Mouse (Mus musculus): ENCODE data around the gene Rpp40. TPM values are rescaled to one million over a fixed set of nuclear protein-coding genes. Genes with fewer than 3 reads are reported as not detected.

Rpp40 gene
- 8.4 and 9.9 TPM in 2 replicates for polyA plus RNA-seq (2015; fragmentation: Nextera tagmentation; extraction: Ambion mirVana)

DNA sequence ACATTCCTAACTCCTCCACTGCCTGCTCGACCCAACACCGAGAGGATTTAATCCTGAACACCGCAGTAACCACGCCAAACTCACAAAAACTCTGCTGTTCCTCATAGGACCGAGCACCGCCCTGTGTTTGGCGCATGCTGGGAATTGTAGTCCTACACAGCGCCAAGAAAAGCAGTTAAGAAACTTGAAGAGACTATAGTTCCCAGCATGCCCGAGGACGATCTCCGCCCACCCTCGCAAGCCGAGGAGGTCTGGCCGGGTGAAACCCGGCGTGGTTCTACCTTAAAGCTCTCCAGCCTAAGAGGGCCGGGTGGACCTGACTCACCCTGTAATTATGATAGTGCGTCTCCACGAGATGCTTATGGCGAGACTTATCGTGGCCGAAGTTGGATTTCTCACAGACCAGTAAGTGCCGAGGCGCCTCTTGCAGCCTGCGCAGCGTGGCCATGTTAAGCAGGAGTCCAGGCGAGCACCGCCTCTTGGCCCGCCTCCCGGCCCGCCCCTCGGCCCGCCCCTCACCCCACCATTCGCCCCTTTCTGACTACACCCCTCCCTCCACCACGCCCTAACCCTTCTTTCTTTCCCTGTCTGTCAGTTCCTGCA is at the start of gene Rpp40:
Gene Rpp40 (minus strand): TSS at position 481 of the 603 bp plus-strand sequence.
- Histone ChIP-seq H3K4me3 (peak within 1 kb of the TSS; percentile 65), H3K27ac (no peak within 1 kb of the TSS), H3K27me3 (no peaks in the 10 kb centered on the region), H3K36me3 (no peaks in the 10 kb centered on the region), H3K9ac (peak within 1 kb of the TSS; percentile 70), H3K9me3 (no peaks in the 10 kb centered on the region), H3K4me2 (peak within 1 kb of the TSS; percentile 65), H3K4me1 (replicated peaks) (0 out of 2 replicates have a peak, but pooled peaks cover 2% of the 10 kb centered on the region)
- WGBS, result under 1% methylated on average over 34 of the region's 35 CpGs
- peak; percentile 100 for ATAC-seq (ENCODE audit: low FRiP score)

DNA sequence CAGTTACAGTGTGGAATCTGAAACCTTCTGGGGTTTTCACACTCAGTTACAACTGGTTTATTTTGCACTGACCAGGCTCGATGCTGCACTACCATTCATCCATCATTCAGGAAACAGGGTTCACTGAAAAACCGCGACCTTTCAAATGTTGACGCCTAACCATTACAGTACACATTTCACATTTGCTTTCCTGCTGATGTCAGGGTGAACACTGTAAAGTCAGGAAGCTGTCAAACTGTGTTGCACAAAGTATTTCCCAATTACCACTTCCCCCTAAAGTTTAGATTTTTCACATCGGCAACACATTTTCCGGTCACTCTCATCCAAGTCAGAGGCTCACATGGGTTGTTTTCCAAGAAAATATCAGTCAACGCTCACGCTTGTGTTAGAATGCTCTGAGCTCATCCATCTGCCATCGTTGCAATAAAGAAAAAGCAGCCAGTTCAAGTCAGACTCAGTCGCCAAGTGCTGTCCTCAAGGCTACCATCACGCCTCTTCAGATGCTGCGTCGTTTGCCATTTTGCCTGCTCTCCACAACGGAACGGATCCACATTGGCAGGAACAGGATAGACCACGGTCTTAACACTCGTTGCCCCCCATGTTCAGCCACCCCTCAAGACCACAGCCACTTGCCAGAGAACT is 43.8 kb upstream of the Rpp40 start:
- no peak for ATAC-seq (ENCODE audit: low FRiP score)
- no peaks in the 10 kb centered on the region for H3K36me3 ChIP-seq
- H3K27ac ChIP-seq, result no peak overlapping the region
- H3K9ac ChIP-seq, result no peak overlapping the region
- no peaks in the 10 kb centered on the region for H3K4me1 ChIP-seq (replicated peaks)
- H3K4me2 ChIP-seq, result no peak overlapping the region
- H3K27me3 ChIP-seq, result no peaks in the 10 kb centered on the region
- no peak overlapping the region for H3K4me3 ChIP-seq
- 89% methylated on average over 17 of the region's 17 CpGs for WGBS
- H3K9me3 ChIP-seq, result no peaks in the 10 kb centered on the region

DNA sequence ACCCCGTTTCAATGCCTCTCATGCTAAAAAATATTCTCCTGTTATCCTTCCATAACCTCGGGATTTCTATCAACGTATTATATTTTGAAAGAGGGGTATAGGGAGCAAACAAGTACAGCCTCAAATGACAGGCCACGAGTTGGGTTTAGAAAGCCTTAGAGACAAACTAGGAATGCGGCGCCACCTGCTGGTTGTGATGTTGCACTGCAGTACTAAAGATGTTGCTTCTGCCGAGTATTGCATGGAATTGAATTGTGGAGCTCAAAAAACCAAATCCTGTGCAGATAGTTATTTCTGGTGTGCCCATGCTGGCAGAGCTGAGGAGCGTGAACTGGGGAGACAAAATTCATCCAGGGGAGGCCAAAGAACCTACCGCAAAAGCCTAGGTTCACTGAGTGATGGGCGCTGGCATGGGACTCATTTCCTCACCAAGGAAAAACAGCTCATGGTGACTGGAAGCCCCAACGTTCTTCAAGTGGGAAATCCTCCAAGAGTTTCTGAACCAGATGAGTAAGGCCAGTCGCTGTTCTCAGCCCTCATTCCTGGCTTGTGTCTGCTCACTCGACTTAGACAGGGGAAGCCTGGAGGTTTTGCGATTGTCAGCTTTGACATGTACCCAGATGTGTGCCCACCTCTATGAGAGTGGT is 41.3 kb upstream of the Rpp40 start:
- WGBS, result 26% methylated on average over 14 of the region's 14 CpGs
- H3K9me3 ChIP-seq, result no peaks in the 10 kb centered on the region
- H3K27ac ChIP-seq, result no peak overlapping the region
- H3K27me3 ChIP-seq, result no peaks in the 10 kb centered on the region
- H3K4me3 ChIP-seq, result no peak overlapping the region
- H3K9ac ChIP-seq, result no peak overlapping the region
- no peaks in the 10 kb centered on the region for H3K4me1 ChIP-seq (replicated peaks)
- H3K4me2 ChIP-seq, result no peak overlapping the region
- ATAC-seq (ENCODE audit: low FRiP score), result peak; percentile 73; the same call in 1 of the 2 replicates
- H3K36me3 ChIP-seq, result no peaks in the 10 kb centered on the region

DNA sequence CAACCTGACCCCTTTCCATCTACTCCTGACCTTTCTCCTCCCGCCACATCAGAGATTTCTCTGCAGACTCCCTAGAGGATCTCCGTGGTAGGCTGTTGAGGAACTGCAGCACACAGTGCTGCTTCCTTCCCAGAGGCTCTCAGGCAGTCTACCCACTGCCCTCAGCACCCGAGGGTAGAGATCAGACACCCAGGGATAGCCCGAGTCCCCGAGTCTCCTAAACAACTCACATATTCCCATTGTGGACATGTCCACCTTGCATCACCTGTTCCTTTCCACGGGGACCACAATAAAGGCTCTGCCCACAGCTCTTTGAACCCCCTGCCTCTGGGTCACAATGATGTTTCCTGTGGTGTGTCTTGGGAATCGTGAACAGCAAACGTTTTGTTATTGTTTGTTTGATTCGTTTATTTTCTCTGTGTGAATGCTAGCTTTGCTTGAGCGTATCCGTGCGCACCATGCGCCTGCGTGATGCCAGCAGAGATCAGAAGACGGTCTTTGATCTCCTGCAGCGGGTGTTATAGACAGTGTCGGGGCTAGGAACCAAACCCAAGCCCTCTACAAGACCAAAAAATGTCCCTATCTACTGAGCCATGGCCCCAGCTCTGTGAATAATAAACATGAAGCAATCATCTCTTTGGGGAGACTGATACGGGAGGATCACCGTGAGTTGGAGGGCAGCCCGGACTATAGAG is 40.6 kb upstream of the Rpp40 start:
- Histone ChIP-seq H3K27ac (no peak overlapping the region), H3K9me3 (no peaks in the 10 kb centered on the region), H3K4me1 (replicated peaks) (no peaks in the 10 kb centered on the region), H3K27me3 (no peaks in the 10 kb centered on the region), H3K4me2 (no peak overlapping the region), H3K36me3 (no peaks in the 10 kb centered on the region), H3K9ac (0 out of 2 replicates have a peak overlapping the region, but pooled peaks have one; percentile 51), H3K4me3 (no peak overlapping the region)
- WGBS, result 77% methylated on average over 20 of the region's 20 CpGs
- ATAC-seq (ENCODE audit: low FRiP score), result no peak

DNA sequence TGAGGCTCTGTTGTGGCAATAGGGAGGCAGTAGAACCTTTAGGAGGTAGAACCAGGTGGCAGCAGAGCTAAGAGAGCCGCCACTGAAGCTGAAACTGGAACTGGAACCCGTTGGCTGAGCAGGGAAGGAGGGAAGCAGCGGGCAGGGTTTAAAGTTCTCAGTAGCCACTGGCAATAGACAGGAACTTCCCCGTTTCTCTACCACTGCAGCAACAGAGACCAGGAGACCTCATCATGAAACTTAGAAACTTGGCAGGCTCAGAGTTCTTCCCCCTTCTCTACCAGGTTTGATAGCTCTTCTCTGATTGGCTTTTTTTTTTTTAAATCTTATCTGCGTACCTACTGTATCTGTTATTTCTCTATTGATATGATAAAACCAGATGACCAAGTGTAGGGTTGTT is 34.8 kb upstream of the Rpp40 start:
- H3K27ac ChIP-seq, result no peak overlapping the region
- H3K9me3 ChIP-seq, result no peaks in the 10 kb centered on the region
- no peak overlapping the region for H3K9ac ChIP-seq
- no peak for ATAC-seq (ENCODE audit: low FRiP score)
- 85% methylated on average over 5 of the region's 5 CpGs for WGBS
- H3K27me3 ChIP-seq, result no peaks in the 10 kb centered on the region
- no peak overlapping the region for H3K4me2 ChIP-seq
- no peak overlapping the region for H3K4me3 ChIP-seq
- no peaks in the 10 kb centered on the region for H3K36me3 ChIP-seq
- H3K4me1 ChIP-seq (replicated peaks), result no peaks in the 10 kb centered on the region

DNA sequence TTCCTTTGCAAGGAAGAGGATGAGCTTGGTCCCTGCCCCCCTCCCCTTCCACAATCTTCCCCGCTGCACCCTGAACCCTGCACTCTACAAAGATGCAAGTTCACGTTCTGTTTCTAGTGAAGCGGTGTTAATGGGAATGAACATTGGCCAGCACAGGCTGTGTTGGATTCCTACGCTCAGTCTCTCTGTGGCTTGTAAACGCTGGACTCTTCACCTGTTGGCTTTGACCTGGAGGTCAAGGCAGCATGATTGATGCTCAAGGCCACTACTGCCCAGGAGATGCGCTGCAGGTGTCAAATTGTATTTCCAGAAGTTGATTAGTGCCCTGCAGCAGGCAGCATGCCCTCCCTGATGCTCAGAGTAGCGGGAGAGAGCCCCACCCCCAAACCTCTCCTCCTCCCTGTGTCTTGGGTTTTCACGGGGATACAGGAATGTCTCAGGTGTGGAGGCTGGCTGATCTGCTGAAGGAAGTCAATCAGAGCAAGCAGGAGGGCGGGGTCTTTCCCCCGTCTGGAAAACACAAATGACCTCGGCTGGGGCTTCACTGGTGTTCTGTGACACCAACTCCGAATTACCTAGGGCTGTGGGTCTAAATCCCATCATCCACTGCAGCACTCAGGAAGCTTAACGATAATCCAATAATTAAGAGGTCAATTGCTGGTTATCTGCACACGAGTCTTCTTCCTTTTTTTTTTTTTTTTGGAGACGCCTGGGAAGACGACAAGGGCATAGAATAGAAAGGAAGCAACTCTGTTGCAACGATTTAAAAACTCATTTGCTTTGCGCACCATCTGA is 33.9 kb upstream of the Rpp40 start:
- Histone ChIP-seq H3K27me3 (no peaks in the 10 kb centered on the region), H3K36me3 (no peaks in the 10 kb centered on the region), H3K4me2 (no peak overlapping the region), H3K4me3 (no peak overlapping the region), H3K27ac (no peak overlapping the region), H3K9me3 (peaks cover 3% of the 10 kb centered on the region; the same call in 1 of the 2 replicates), H3K4me1 (replicated peaks) (no peaks in the 10 kb centered on the region), H3K9ac (no peak overlapping the region)
- 73% methylated on average over 18 of the region's 18 CpGs for WGBS
- ATAC-seq (ENCODE audit: low FRiP score), result no peak

DNA sequence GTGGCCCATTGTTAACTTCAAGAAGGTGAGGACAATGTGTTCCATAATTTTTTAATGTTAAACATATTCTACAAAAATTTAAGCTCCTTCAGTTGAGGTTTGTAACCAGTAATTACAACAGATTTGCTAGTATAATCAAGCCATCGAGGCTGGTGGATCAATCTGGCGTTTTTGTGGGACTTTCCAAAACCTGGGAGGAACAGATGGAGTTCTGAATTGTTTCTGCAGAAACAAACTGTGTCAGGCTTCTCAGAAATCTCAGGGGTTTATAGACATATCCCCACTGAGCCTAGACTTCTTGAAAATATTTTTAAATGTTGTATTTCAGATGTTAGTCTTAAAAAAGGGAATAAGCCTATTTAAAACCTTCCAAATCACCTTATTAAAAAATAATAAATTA is 31.8 kb upstream of the Rpp40 start:
- no peak for ATAC-seq (ENCODE audit: low FRiP score)
- no peak overlapping the region for H3K9ac ChIP-seq
- H3K4me2 ChIP-seq, result no peak overlapping the region
- no peaks in the 10 kb centered on the region for H3K36me3 ChIP-seq
- WGBS, result 84% methylated on average over 2 of the region's 2 CpGs
- H3K4me3 ChIP-seq, result no peak overlapping the region
- no peaks in the 10 kb centered on the region for H3K4me1 ChIP-seq (replicated peaks)
- no peak overlapping the region for H3K27ac ChIP-seq
- H3K27me3 ChIP-seq, result no peaks in the 10 kb centered on the region
- H3K9me3 ChIP-seq, result peaks cover 12% of the 10 kb centered on the region

DNA sequence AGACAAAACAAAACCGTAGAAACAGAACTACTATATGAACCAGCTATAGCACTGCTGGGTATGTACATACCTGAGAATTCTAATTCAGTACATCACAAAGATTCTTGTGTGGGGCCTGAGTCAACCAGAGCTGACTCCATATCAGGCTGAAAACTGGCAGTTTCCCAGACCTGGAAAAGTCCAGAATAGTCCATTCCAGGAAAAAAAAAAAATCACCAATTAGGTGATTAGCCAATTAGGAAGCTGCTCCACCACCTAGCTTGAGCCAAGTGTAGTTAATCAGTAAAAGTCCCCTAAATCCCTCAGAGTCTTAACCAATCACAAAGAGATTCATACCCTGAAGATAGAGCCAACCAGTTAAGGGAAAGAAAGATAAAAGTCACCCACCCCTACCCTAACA is 5.3 kb upstream of the Rpp40 start:
- Histone ChIP-seq H3K9ac (no peak overlapping the region), H3K27ac (no peak overlapping the region), H3K4me2 (no peak overlapping the region), H3K4me1 (replicated peaks) (no peaks in the 10 kb centered on the region), H3K27me3 (no peaks in the 10 kb centered on the region), H3K4me3 (no peak overlapping the region), H3K9me3 (no peaks in the 10 kb centered on the region), H3K36me3 (no peaks in the 10 kb centered on the region)
- 90% methylated on average over 1 of the region's 1 CpGs for WGBS
- no peak for ATAC-seq (ENCODE audit: low FRiP score)

DNA sequence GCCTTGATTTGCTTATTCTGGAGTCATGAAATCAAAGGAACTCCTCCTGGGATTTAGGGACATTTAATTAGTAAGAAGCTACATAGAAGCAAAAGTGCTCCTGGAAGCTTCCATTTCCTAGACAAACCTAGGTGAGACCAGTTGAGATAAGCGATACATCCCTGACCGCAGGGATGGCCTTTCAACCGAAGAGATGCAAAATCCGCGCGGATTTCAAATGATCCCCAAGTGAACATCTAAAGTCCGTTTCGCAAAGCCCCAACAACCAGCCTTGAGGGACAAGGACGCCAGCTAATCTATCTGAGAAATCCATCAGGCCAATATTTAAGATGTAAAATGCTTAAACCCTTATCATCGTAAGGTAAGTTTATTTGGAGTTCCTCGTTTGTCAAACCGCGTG is 781 bp downstream of the Rpp40 start:
- H3K9ac ChIP-seq, result peak overlapping the region; percentile 70
- H3K36me3 ChIP-seq, result no peaks in the 10 kb centered on the region
- no peaks in the 10 kb centered on the region for H3K9me3 ChIP-seq
- ATAC-seq (ENCODE audit: low FRiP score), result no peak
- 1% methylated on average over 13 of the region's 13 CpGs for WGBS
- H3K27me3 ChIP-seq, result no peaks in the 10 kb centered on the region
- H3K4me3 ChIP-seq, result peak overlapping the region; percentile 65
- H3K4me1 ChIP-seq (replicated peaks), result 0 out of 2 replicates have a peak, but pooled peaks cover 2% of the 10 kb centered on the region
- peak overlapping the region; percentile 65 for H3K4me2 ChIP-seq
- no peak overlapping the region for H3K27ac ChIP-seq

DNA sequence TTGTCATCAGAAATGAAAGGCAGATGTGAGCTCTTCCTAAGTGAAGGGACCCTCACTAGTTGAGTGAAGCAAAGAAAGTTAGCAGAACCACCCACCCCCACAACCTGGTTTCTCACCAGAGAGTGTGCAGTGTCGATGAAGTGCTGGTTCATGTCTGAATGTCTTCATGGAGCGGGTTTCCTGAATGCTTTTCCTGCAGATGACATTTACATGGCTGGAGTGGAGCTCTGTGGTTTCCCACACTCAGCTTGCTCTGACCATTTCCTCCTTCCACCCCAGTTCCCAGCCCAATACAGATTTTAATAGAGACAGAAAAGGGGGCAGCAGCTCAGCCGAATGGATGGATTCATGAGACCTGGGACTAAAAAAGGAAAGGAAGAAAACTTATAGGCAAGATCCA is 13.3 kb downstream of the Rpp40 start:
- no peak overlapping the region for H3K27ac ChIP-seq
- 0 out of 2 replicates have a peak, but pooled peaks cover 5% of the 10 kb centered on the region for H3K9me3 ChIP-seq
- WGBS, result 87% methylated on average over 3 of the region's 3 CpGs
- no peaks in the 10 kb centered on the region for H3K4me1 ChIP-seq (replicated peaks)
- peaks cover 13% of the 10 kb centered on the region for H3K36me3 ChIP-seq
- no peaks in the 10 kb centered on the region for H3K27me3 ChIP-seq
- no peak for ATAC-seq (ENCODE audit: low FRiP score)
- H3K9ac ChIP-seq, result no peak overlapping the region
- H3K4me2 ChIP-seq, result no peak overlapping the region
- H3K4me3 ChIP-seq, result no peak overlapping the region

DNA sequence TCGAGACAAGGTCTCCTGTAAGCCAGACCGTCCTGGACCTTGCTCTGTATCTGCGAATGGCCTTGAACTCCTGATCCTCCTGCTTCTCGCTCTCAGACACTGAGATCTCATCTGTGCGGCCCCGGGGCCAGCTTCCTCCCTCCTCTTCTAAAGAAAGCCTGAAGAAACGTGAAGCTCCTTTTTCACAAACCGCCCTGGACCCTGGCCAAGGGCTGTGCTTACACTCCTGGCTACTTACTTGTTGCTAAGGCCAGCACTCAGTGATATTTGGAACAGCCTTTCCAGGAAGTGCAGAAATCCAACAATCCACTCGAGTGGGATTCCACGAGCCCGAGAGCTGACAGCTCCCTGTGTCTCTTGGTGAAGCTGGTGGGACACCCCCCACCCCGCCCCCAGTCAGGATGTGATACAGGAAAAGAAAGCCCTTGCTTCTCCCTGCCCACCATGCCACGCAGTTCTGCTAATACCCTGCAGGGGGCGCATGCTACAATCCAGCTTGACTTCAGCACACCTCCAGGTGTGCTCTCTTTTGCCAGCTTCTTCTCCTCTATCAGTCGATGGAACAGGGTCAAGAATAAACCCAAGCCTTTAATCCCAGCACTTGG is 19.9 kb downstream of the Rpp40 start:
- no peak for ATAC-seq (ENCODE audit: low FRiP score)
- H3K9me3 ChIP-seq, result 0 out of 2 replicates have a peak, but pooled peaks cover 5% of the 10 kb centered on the region
- 41% methylated on average over 15 of the region's 15 CpGs for WGBS
- H3K4me2 ChIP-seq, result no peak overlapping the region
- no peak overlapping the region for H3K4me3 ChIP-seq
- no peaks in the 10 kb centered on the region for H3K4me1 ChIP-seq (replicated peaks)
- no peak overlapping the region for H3K27ac ChIP-seq
- no peaks in the 10 kb centered on the region for H3K36me3 ChIP-seq
- H3K9ac ChIP-seq, result no peak overlapping the region
- no peaks in the 10 kb centered on the region for H3K27me3 ChIP-seq

Data from hindbrain, embryonic 13.5 days (tissue).